Comparison of ENCODE assay signal across 8 mouse cellular contexts in the genomic region with DNA sequence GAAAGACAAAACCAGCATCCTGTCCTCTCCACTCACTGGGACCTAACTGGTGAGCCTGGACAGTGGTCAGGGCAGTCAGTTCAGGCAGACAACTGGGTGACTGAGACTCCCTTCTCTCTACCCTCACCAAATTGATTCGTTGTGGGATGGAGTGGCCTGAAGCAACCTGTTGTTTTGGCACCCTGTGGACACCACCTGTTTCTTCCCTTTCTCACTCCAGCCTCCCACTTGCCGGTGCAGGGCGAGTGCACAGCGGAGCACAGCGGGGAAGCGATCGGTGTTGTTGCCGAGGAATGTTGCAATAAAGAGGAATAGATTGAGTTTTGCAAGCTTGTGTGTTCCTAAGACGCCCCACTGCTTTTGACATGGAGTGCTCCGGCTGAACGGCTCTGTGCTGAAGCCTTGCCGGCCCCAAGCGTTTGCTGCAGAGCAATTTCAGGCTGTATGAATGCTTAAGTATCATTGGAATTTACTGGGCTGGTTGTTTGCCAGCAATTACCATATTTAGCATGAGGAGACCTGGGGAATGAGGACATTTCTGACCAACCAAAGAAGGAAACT. TPM values are rescaled to one million over a fixed set of nuclear protein-coding genes. Genes with fewer than 3 reads are reported as not detected.
DNase-seq lines count a peak whose midpoint lies in the region; ATAC-seq and TF ChIP-seq lines count a peak whose summit lies in the region.

No protein-coding gene starts in this region.

- peaks cover 14% of the 10 kb centered on the region; the same call in 1 of the 2 replicates for H3K4me1 ChIP-seq in forebrain, postnatal 0 days (ENCODE audit: insufficient read depth)
- H3K4me1 ChIP-seq in hindbrain, embryonic 14.5 days (replicated peaks; ENCODE audit: control insufficient read depth, insufficient read depth, low read length), result peaks cover 34% of the 10 kb centered on the region
- peaks cover 52% of the 10 kb centered on the region for H3K4me1 ChIP-seq in liver, embryonic 11.5 days (replicated peaks; ENCODE audit: control insufficient read depth, insufficient read depth, low read length)

- peak overlapping the region; percentile 48; the same call in 1 of the 2 replicates for H3K27ac ChIP-seq in forebrain, postnatal 0 days (ENCODE audit: low read depth, low read length)
- H3K27ac ChIP-seq in hindbrain, embryonic 14.5 days, result peak overlapping the region; percentile 33; the same call in 1 of the 2 replicates
- H3K27ac ChIP-seq in liver, embryonic 11.5 days (ENCODE audit: low read depth, low read length), result no peak overlapping the region

- H3K36me3 ChIP-seq in forebrain, postnatal 0 days (ENCODE audit: insufficient read depth), result no peaks in the 10 kb centered on the region
- no peaks in the 10 kb centered on the region for H3K36me3 ChIP-seq in hindbrain, embryonic 14.5 days (replicated peaks; ENCODE audit: control insufficient read depth, insufficient read depth)
- H3K36me3 ChIP-seq in liver, embryonic 11.5 days (ENCODE audit: control insufficient read depth, insufficient read depth, low read length), result no peaks in the 10 kb centered on the region

- H3K9me3 ChIP-seq in forebrain, postnatal 0 days (ENCODE audit: low read length), result no peaks in the 10 kb centered on the region
- H3K9me3 ChIP-seq in hindbrain, embryonic 14.5 days (ENCODE audit: control insufficient read depth, low read length), result no peaks in the 10 kb centered on the region
- H3K9me3 ChIP-seq in liver, embryonic 11.5 days (ENCODE audit: control insufficient read depth, low read length), result no peaks in the 10 kb centered on the region

- H3K4me3 ChIP-seq in forebrain, postnatal 0 days (ENCODE audit: low read depth, low read length), result no peak overlapping the region
- no peak overlapping the region for H3K4me3 ChIP-seq in hindbrain, embryonic 14.5 days (replicated peaks; ENCODE audit: low read length)
- H3K4me3 ChIP-seq in liver, embryonic 11.5 days (ENCODE audit: low read depth, low read length), result no peak overlapping the region

- no peaks in the 10 kb centered on the region for H3K27me3 ChIP-seq in forebrain, postnatal 0 days (ENCODE audit: insufficient read depth, low read length)
- no peaks in the 10 kb centered on the region for H3K27me3 ChIP-seq in hindbrain, embryonic 14.5 days (ENCODE audit: control insufficient read depth, insufficient read depth, low read length)
- no peaks in the 10 kb centered on the region for H3K27me3 ChIP-seq in liver, embryonic 11.5 days (replicated peaks; ENCODE audit: control insufficient read depth, insufficient read depth, low read length)

- no peak for TF ChIP-seq CTCF in forebrain, postnatal 0 days (IDR thresholded peaks at IDR 0.05; ENCODE audit: low read depth)

- ATAC-seq in forebrain, postnatal 0 days, result peak; percentile 49; the same call in 1 of the 2 replicates
- peak; percentile 39; the same call in 1 of the 2 replicates for ATAC-seq in hindbrain, embryonic 14.5 days (ENCODE audit: low FRiP score)
- no peak for ATAC-seq in liver, embryonic 11.5 days (replicated peaks; ENCODE audit: low FRiP score)
- peak; percentile 79 for ATAC-seq in monocyte, adult 5-6 weeks (replicated peaks; ENCODE audit: insufficient number of reproducible peaks, low FRiP score, low TSS enrichment, poor library complexity, severe bottlenecking)

- DNase-seq in MN1 (ENCODE audit: low spot score), result peak; percentile 76
- DNase-seq in cerebellum, adult 11-12 months, result peak; percentile 36
- peak; percentile 57 for DNase-seq in forebrain, postnatal 0 days
- peak; percentile 55 for DNase-seq in hindbrain, embryonic 14.5 days (ENCODE audit: low spot score)
- DNase-seq in liver, embryonic 11.5 days (ENCODE audit: low spot score), result peak; percentile 41
- no peak for DNase-seq in spleen, postnatal 10 days (ENCODE audit: low spot score in 2 of 2)
- DNase-seq in layer of hippocampus, postnatal 14 days (ENCODE audit: low spot score in 2 of 2), result no peak

- peak overlapping the region; percentile 33 for H3K4me2 ChIP-seq in forebrain, postnatal 0 days (ENCODE audit: low read depth)
- H3K4me2 ChIP-seq in hindbrain, embryonic 14.5 days (replicated peaks), result peak overlapping the region; percentile 42
- H3K4me2 ChIP-seq in liver, embryonic 11.5 days, result no peak overlapping the region

- 5% methylated on average over 13 of the region's 13 CpGs for WGBS in forebrain, postnatal 0 days
- WGBS in hindbrain, embryonic 14.5 days, result 1% methylated on average over 13 of the region's 13 CpGs
- 38% methylated on average over 13 of the region's 13 CpGs for WGBS in liver, embryonic 11.5 days

- no peak overlapping the region for H3K9ac ChIP-seq in forebrain, postnatal 0 days
- H3K9ac ChIP-seq in hindbrain, embryonic 14.5 days, result no peak overlapping the region
- no peak overlapping the region for H3K9ac ChIP-seq in liver, embryonic 11.5 days (ENCODE audit: low read depth, low read length)

RNA-seq across cellular contexts. Expression of a gene that starts 11.0 kb away (rescaled TPM):
- 16.6 and 28.4 TPM in 2 replicates for total RNA-seq in forebrain, postnatal 0 days (2014; rRNA removed)
- polyA plus RNA-seq in forebrain, postnatal 0 days (2015; fragmentation: Nextera tagmentation; extraction: Ambion mirVana), result 5.9 and 8.1 TPM in 2 replicates
- polyA plus RNA-seq in hindbrain, embryonic 14.5 days (2014; fragmentation: Nextera tagmentation; extraction: Ambion mirVana), result 14.8 and 15.2 TPM in 2 replicates
- polyA plus RNA-seq in liver, embryonic 11.5 days (2014; fragmentation: Nextera tagmentation; extraction: Ambion mirVana), result 17.2 and 18.4 TPM in 2 replicates
- 127 to 158 TPM (median 135 TPM) in 3 replicates for total RNA-seq in monocyte, adult 5-6 weeks (2017)
- 10 to 100 TPM; 27.4 to 31.3 TPM for total RNA-seq in layer of hippocampus, postnatal 14 days (2021)

Comparison
In these comparisons a context has a peak if more than half of its experiments do, and no peak if none do; other contexts are left out.
1. DNase-seq: peak in MN1 (single experiment), cerebellum, adult 11-12 months (single experiment), forebrain, postnatal 0 days (single experiment), hindbrain, embryonic 14.5 days (single experiment) and liver, embryonic 11.5 days (single experiment); none in spleen, postnatal 10 days (0 of 2) and layer of hippocampus, postnatal 14 days (0 of 2).